Mouse (Mus musculus): ENCODE data around the gene Gkap1. TPM values are rescaled to one million over a fixed set of nuclear protein-coding genes. Genes with fewer than 3 reads are reported as not detected.

The Gkap1 gene
- polyA plus RNA-seq, 1 experiment from 2014 or later, result 4.7 TPM

- ATAC-seq (ENCODE audit: insufficient read depth), result no peak
- Histone ChIP-seq H3K27ac (replicated peaks) (no peak overlapping the region), H3K9ac (no peak overlapping the region), H3K4me1 (replicated peaks) (peaks cover 26% of the 10 kb centered on the region), H3K4me3 (replicated peaks) (no peak overlapping the region), H3K9me3 (replicated peaks) (no peaks in the 10 kb centered on the region), H3K36me3 (replicated peaks) (peaks cover 14% of the 10 kb centered on the region), H3K4me2 (no peak overlapping the region), H3K27me3 (no peaks in the 10 kb centered on the region)
- WGBS (ENCODE audit: insufficient replicate concordance), result 76% methylated on average over 6 of the region's 6 CpGs
Measured at GRCm38 (mm10) chr13:58201343-58201742, 74.2 kb downstream of the Gkap1 start.

- Histone ChIP-seq H3K36me3 (replicated peaks) (peaks cover 34% of the 10 kb centered on the region), H3K4me2 (no peak overlapping the region), H3K4me1 (replicated peaks) (peaks cover 9% of the 10 kb centered on the region; the same call in 1 of the 2 replicates), H3K27ac (replicated peaks) (no peak overlapping the region), H3K27me3 (no peaks in the 10 kb centered on the region), H3K4me3 (replicated peaks) (no peak overlapping the region), H3K9ac (no peak overlapping the region), H3K9me3 (replicated peaks) (no peaks in the 10 kb centered on the region)
- 75% methylated on average over 7 of the region's 7 CpGs for whole genome bisulfite sequencing (ENCODE audit: insufficient replicate concordance)
- ATAC-seq (ENCODE audit: insufficient read depth), result no peak
Measured at GRCm38 (mm10) chr13:58197981-58198640, 77.4 kb downstream of the Gkap1 start.

- H3K27ac ChIP-seq (replicated peaks), result no peak overlapping the region
- no peak overlapping the region for H3K4me3 ChIP-seq (replicated peaks)
- no peaks in the 10 kb centered on the region for H3K27me3 ChIP-seq
- no peak for ATAC-seq (ENCODE audit: insufficient read depth)
- no peak overlapping the region for H3K9ac ChIP-seq
- H3K4me1 ChIP-seq (replicated peaks), result peaks cover 7% of the 10 kb centered on the region; the same call in 1 of the 2 replicates
- peaks cover 39% of the 10 kb centered on the region for H3K36me3 ChIP-seq (replicated peaks)
- 60% methylated on average over 3 of the region's 3 CpGs for WGBS (ENCODE audit: insufficient replicate concordance)
- H3K9me3 ChIP-seq (replicated peaks), result no peaks in the 10 kb centered on the region
- no peak overlapping the region for H3K4me2 ChIP-seq
Measured at GRCm38 (mm10) chr13:58197211-58197610, 78.3 kb downstream of the Gkap1 start.

GRCm38 (mm10) chr13:58194908-58195307 is 80.6 kb downstream of the Gkap1 start:
- H3K27ac ChIP-seq (replicated peaks), result no peak overlapping the region
- 72% methylated on average over 3 of the region's 3 CpGs for WGBS (ENCODE audit: insufficient replicate concordance)
- no peak; the same call in 1 of the 2 replicates for ATAC-seq (ENCODE audit: insufficient read depth)

GRCm38 (mm10) chr13:58193221-58193620 is 82.3 kb downstream of the Gkap1 start:
- no peak overlapping the region for H3K9ac ChIP-seq
- H3K9me3 ChIP-seq (replicated peaks), result no peaks in the 10 kb centered on the region
- peaks cover 73% of the 10 kb centered on the region for H3K36me3 ChIP-seq (replicated peaks)
- H3K4me3 ChIP-seq (replicated peaks), result no peak overlapping the region
- 80% methylated on average over 3 of the region's 3 CpGs for WGBS (ENCODE audit: insufficient replicate concordance)
- no peak overlapping the region for H3K4me2 ChIP-seq
- peaks cover 7% of the 10 kb centered on the region for H3K4me1 ChIP-seq (replicated peaks)
- H3K27me3 ChIP-seq, result no peaks in the 10 kb centered on the region
- no peak overlapping the region for H3K27ac ChIP-seq (replicated peaks)
- ATAC-seq (ENCODE audit: insufficient read depth), result no peak

More at GRCm38 (mm10) chr13:58194908-58195307, 80.6 kb downstream of the Gkap1 start:
- Histone ChIP-seq H3K4me3 (replicated peaks) (no peak overlapping the region), H3K27me3 (no peaks in the 10 kb centered on the region), H3K36me3 (replicated peaks) (peaks cover 60% of the 10 kb centered on the region), H3K9ac (no peak overlapping the region), H3K9me3 (replicated peaks) (no peaks in the 10 kb centered on the region), H3K4me1 (replicated peaks) (no peaks in the 10 kb centered on the region), H3K4me2 (no peak overlapping the region)

GRCm38 (mm10) chr13:58192146-58192545 is 83.4 kb downstream of the Gkap1 start:
- Histone ChIP-seq H3K9me3 (replicated peaks) (no peaks in the 10 kb centered on the region), H3K27me3 (no peaks in the 10 kb centered on the region), H3K36me3 (replicated peaks) (peaks cover 72% of the 10 kb centered on the region), H3K4me3 (replicated peaks) (no peak overlapping the region), H3K9ac (no peak overlapping the region), H3K27ac (replicated peaks) (no peak overlapping the region), H3K4me1 (replicated peaks) (peaks cover 7% of the 10 kb centered on the region), H3K4me2 (no peak overlapping the region)
- WGBS (ENCODE audit: insufficient replicate concordance), result 87% methylated on average over 6 of the region's 6 CpGs
- no peak for ATAC-seq (ENCODE audit: insufficient read depth)

GRCm38 (mm10) chr13:58191516-58191915 is 84.0 kb downstream of the Gkap1 start:
- Histone ChIP-seq H3K27me3 (no peaks in the 10 kb centered on the region), H3K27ac (replicated peaks) (no peak overlapping the region), H3K9ac (no peak overlapping the region), H3K4me3 (replicated peaks) (no peak overlapping the region), H3K9me3 (replicated peaks) (no peaks in the 10 kb centered on the region), H3K36me3 (replicated peaks) (peaks cover 71% of the 10 kb centered on the region), H3K4me1 (replicated peaks) (peaks cover 7% of the 10 kb centered on the region), H3K4me2 (no peak overlapping the region)
- 93% methylated on average over 14 of the region's 14 CpGs for WGBS (ENCODE audit: insufficient replicate concordance)
- ATAC-seq (ENCODE audit: insufficient read depth), result no peak

GRCm38 (mm10) chr13:58189473-58189872 is 86.0 kb downstream of the Gkap1 start:
- Histone ChIP-seq H3K4me2 (no peak overlapping the region), H3K36me3 (replicated peaks) (peaks cover 69% of the 10 kb centered on the region), H3K9ac (no peak overlapping the region), H3K27me3 (no peaks in the 10 kb centered on the region), H3K4me3 (replicated peaks) (no peak overlapping the region), H3K9me3 (replicated peaks) (no peaks in the 10 kb centered on the region), H3K27ac (replicated peaks) (no peak overlapping the region), H3K4me1 (replicated peaks) (peaks cover 7% of the 10 kb centered on the region)
- WGBS (ENCODE audit: insufficient replicate concordance), result 67% methylated on average over 5 of the region's 5 CpGs
- ATAC-seq (ENCODE audit: insufficient read depth), result peak; percentile 61

- H3K4me2 ChIP-seq, result no peak overlapping the region
- peaks cover 7% of the 10 kb centered on the region for H3K4me1 ChIP-seq (replicated peaks)
- no peak for ATAC-seq (ENCODE audit: insufficient read depth)
- peaks cover 72% of the 10 kb centered on the region for H3K36me3 ChIP-seq (replicated peaks)
- no peak overlapping the region for H3K27ac ChIP-seq (replicated peaks)
- H3K4me3 ChIP-seq (replicated peaks), result no peak overlapping the region
- WGBS (ENCODE audit: insufficient replicate concordance), result 54% methylated on average over 4 of the region's 4 CpGs
- no peak overlapping the region for H3K9ac ChIP-seq
- no peaks in the 10 kb centered on the region for H3K27me3 ChIP-seq
- H3K9me3 ChIP-seq (replicated peaks), result no peaks in the 10 kb centered on the region
Measured at GRCm38 (mm10) chr13:58188412-58188811, 87.1 kb downstream of the Gkap1 start.

- no peak overlapping the region for H3K9ac ChIP-seq
- no peak overlapping the region for H3K4me2 ChIP-seq
- H3K27ac ChIP-seq (replicated peaks), result no peak overlapping the region
- H3K36me3 ChIP-seq (replicated peaks), result peaks cover 73% of the 10 kb centered on the region
- 90% methylated on average over 3 of the region's 3 CpGs for WGBS (ENCODE audit: insufficient replicate concordance)
- H3K4me1 ChIP-seq (replicated peaks), result peaks cover 7% of the 10 kb centered on the region
- no peak for ATAC-seq (ENCODE audit: insufficient read depth)
- H3K27me3 ChIP-seq, result no peaks in the 10 kb centered on the region
- H3K9me3 ChIP-seq (replicated peaks), result no peaks in the 10 kb centered on the region
- no peak overlapping the region for H3K4me3 ChIP-seq (replicated peaks)
Measured at GRCm38 (mm10) chr13:58187751-58188150, 87.7 kb downstream of the Gkap1 start.

- Histone ChIP-seq H3K9ac (no peak overlapping the region), H3K27me3 (no peaks in the 10 kb centered on the region), H3K9me3 (replicated peaks) (no peaks in the 10 kb centered on the region), H3K27ac (replicated peaks) (no peak overlapping the region), H3K4me3 (replicated peaks) (no peak overlapping the region), H3K36me3 (replicated peaks) (peaks cover 65% of the 10 kb centered on the region), H3K4me1 (replicated peaks) (peaks cover 7% of the 10 kb centered on the region), H3K4me2 (no peak overlapping the region)
- WGBS (ENCODE audit: insufficient replicate concordance), result 81% methylated on average over 8 of the region's 8 CpGs
- no peak for ATAC-seq (ENCODE audit: insufficient read depth)
Measured at GRCm38 (mm10) chr13:58186281-58186680, 89.2 kb downstream of the Gkap1 start.

- Histone ChIP-seq H3K27me3 (no peaks in the 10 kb centered on the region), H3K36me3 (replicated peaks) (peaks cover 65% of the 10 kb centered on the region), H3K4me2 (no peak overlapping the region), H3K4me1 (replicated peaks) (no peaks in the 10 kb centered on the region), H3K9ac (no peak overlapping the region), H3K27ac (replicated peaks) (no peak overlapping the region), H3K4me3 (replicated peaks) (no peak overlapping the region), H3K9me3 (replicated peaks) (no peaks in the 10 kb centered on the region)
- WGBS (ENCODE audit: insufficient replicate concordance), result 83% methylated on average over 3 of the region's 3 CpGs
- no peak for ATAC-seq (ENCODE audit: insufficient read depth)
Measured at GRCm38 (mm10) chr13:58184111-58184510, 91.4 kb downstream of the Gkap1 start.
